Mouse (Mus musculus) brain, embryonic 14.5 days (tissue): Measurements from ENCODE around the gene Samd4. TPM values are rescaled to one million over a fixed set of nuclear protein-coding genes. Genes with fewer than 3 reads are reported as not detected.

Experiments used
- DNase-seq: peaks from one replicate; pipeline ENCODE4 v3.0.0-alpha.2; 2011; ENCODE audit warnings: low read depth
- CTCF ChIP-seq: fragments of 200-500 bp; IDR thresholded peaks from 2 replicates; pipeline ENCODE4 v1.5.1; 2012; ENCODE audit warnings: inconsistent platforms, mild to moderate bottlenecking, moderate library complexity, borderline replicate concordance; ENCODE audit not compliant: insufficient read depth, insufficient read length; ENCODE audit errors: extremely low read depth
- POLR2A ChIP-seq: fragments of 200-500 bp; IDR thresholded peaks from 2 replicates; pipeline ENCODE4 v1.6.1; 2012; ENCODE audit warnings: mild to moderate bottlenecking, inconsistent platforms, borderline replicate concordance; ENCODE audit not compliant: poor library complexity, insufficient read depth, insufficient read length, severe bottlenecking; ENCODE audit errors: extremely low read depth
- polyA plus RNA-seq: library from polyadenylated mRNA; depleted of rRNA; stranded (reverse); fragments of >200 nt; gene quantifications from 2 replicates; pipeline ENCODE4 v1.2.3, GENCODE M21; 2012

Gene Samd4
- polyA plus RNA-seq, 1 experiment: 7.8 TPM

DNA sequence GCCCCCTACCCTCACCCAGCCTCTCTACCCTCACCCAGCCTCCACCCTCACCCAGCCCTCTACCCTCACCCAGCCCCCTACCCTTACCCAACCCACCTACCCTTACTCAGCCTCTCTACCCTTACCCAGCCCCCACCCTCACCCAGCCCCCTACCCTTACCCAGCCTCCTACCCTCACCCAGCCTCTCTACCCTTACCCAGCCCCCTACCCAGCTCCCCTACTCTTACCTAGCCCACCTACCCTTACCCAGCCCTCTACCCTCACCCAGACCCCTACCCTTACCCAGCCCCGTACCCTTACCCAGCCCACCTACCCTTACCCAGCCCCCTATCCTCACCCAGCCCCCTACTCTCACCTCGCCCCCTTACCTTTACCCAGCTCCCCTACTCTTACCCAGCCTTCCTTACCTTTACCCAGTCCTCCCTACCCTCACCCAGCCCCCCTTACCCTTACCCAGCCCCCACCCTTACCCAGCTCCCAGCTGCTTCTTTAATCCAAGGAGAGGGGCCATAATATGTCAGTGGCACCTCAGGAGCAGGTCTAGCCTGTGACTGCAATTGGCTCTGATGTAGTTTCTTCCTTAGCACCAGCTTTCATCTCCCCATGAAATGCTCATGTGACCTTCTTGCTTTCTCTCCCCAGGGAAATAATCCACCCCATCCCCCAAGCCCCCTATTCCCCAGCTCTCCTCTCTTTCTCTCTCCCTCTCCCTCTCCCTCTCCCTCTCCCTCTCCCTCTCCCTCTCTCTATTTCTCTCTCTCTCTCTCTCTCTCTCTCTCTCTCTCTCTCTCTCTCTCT lies 81.6 kb downstream of the Samd4 start:
- no peak for DNase-seq
- TF ChIP-seq CTCF (no peak), POLR2A (no peak)

- no peak for DNase-seq
- TF ChIP-seq POLR2A (no peak), CTCF (no peak)
These were observed 83.6 kb downstream of the Samd4 start for GRCm38 (mm10) chr14:46966206-46966605.

DNA sequence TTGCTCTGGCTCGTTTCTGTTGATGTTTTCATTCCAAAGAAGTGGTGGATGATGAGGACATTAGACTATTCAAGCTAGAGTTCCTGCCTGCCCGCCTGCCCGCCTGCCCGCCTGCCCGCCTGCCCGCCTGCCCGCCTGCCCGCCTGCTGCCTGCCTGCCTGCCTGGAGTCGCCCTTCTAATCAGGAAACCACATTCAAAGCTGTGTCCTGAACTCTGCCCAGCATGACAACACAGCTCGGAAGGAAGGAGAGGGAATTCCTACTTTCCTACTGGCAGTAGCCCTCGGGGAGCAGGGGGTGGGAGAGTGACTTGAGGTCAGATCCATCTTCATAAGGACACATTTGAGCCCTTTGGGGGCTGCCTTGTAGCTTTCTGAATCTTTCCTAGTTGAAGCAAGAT lies 85.4 kb downstream of the Samd4 start:
- TF ChIP-seq CTCF: no peak
- no peak for DNase-seq

DNA sequence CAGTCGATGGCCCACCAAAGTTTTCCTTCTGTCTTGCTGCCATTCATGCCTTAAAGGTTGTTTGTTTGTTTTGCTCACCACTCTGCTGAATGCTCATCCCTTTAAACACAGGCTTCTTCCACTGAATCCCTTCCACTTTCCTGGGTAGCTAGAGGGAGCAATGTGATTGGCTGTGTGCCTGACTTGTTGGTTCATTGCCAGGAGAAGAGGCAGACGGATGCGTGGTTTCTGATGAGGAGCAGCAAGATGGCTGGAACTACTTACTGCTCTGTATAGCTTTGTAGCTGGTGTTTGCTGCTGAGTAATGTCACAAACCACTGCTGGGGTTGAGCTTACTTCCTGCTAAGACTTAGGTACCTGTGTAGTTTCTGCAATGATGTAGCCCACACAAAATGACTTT lies 88.0 kb downstream of the Samd4 start:
- peak; percentile 78 for DNase-seq
- TF ChIP-seq POLR2A: no peak
- TF ChIP-seq CTCF: no peak

DNA sequence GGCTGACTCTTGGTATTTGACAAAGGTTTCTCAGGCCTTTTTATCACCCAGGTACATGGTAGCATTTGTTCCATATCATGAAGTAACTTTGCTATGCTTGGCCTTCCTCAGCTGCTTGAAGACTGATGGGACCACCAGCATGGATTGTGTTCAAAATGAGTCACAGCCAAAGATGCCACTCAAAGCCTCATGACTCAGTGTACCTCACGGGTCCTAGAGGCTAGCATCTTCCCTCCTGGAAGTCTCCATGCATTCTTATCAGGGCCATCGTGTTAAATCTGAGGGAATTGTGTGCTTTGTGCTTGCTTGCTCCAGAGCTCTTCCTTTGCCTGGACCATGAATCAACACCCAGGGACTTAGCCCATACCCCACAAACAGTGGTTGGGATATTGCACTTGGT lies 89.1 kb downstream of the Samd4 start:
- no peak for DNase-seq
- TF ChIP-seq POLR2A (no peak), CTCF (no peak)

DNA sequence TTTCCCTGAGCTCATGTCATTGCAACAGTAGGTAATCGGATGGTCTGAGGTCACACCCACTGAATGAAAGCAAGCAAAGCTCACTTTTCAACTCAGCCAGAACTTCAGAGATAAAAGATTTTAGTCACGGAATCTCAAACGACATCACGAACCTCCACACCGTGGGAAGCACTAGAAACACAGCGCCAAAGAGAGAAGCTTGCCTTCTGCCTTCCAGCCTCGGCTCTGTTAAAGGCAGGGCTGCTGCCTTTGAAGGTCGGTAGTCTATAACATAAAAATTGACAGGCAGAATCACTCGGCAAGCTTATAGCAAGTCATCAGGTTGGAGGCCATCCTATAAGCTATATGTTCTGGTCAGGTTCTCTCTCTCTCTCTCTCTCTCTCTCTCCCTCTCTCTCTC lies 92.2 kb downstream of the Samd4 start:
- no peak for TF ChIP-seq POLR2A
- DNase-seq: peak; percentile 46

- no peak for DNase-seq
- no peak for TF ChIP-seq POLR2A
- no peak for TF ChIP-seq CTCF
These were observed 93.3 kb downstream of the Samd4 start for GRCm38 (mm10) chr14:46975969-46976368.

- DNase-seq: no peak
- TF ChIP-seq POLR2A (no peak), CTCF (no peak)
These were observed 94.1 kb downstream of the Samd4 start for GRCm38 (mm10) chr14:46976712-46977111.

- no peak for DNase-seq
- TF ChIP-seq POLR2A (no peak), CTCF (no peak)
These were observed 95.0 kb downstream of the Samd4 start for GRCm38 (mm10) chr14:46977660-46978059.

DNA sequence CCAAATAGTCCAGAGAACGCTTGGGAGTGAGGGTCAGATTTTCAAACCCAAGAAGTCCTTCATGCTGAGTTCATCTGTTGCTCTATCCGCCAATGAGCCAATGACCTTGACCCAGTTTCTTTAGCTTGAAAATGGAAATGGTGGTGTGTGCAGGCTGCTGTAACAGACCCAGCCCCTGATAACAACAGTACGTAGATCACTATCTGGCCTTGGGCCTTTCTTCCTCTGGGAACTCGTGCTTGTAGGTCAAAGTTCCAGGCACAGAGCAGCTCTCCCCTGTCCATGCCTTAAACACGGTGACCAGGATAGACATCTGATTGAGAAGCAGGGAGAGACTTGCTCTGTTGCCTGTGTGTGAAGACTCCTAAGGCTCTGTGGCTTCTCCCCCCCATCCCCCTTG lies 96.5 kb downstream of the Samd4 start:
- TF ChIP-seq CTCF (no peak), POLR2A (no peak)
- no peak for DNase-seq

DNA sequence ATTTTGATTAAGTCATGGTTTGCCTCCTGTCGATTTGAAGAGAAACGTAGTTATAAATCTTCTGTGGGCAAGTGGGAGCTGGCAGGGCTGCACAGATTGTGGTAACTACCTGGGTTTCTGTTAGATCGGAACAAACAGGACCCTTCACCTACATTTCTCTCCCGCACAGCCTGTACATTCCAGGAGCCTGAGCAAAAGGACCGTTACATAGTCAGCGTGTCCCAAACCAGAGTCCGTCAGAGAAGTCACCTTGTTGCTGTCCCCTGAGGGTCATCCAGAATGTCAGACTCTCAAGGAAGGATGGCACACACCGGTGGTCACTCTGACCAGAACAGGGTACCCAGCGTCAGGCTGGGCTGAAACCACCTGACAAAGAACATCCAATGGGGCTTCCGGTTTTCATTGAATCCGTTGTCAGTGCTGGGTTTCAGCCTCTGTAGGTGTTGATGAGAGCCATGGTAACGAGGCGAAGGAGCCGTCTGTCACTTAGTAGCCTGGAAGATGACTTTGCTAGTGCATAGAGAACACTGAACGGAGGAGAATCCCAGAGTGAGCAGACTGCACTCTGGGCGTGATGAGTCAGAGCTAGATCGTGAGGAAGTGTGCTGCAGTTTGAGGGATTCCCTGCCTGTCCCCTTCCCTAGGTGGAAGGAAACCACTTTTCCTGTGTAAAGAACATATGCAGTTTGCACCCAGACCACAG lies 98.2 kb downstream of the Samd4 start:
- peak; percentile 53 for DNase-seq
- no peak for TF ChIP-seq CTCF
- TF ChIP-seq POLR2A: no peak

DNA sequence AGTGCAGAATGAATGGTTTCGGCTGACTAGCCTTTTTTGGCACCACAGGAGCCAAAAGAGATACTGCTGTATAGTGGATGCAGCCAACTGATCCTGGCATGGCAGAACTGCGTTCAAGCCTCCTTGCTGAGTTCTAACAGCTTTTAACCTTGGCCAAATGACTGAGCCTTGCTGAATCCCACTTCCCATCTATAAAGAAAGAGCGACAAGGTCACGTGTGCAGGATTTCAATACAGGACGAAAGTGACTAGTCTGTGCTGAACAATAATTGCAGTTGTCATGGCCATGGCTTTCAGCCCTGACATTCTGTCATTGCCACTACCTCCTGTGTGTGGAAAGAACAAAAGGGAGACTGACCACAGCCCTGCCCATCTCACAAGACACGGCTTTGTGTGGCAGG lies 99.5 kb downstream of the Samd4 start:
- TF ChIP-seq POLR2A: no peak
- no peak for TF ChIP-seq CTCF
- peak; percentile 67 for DNase-seq

DNA sequence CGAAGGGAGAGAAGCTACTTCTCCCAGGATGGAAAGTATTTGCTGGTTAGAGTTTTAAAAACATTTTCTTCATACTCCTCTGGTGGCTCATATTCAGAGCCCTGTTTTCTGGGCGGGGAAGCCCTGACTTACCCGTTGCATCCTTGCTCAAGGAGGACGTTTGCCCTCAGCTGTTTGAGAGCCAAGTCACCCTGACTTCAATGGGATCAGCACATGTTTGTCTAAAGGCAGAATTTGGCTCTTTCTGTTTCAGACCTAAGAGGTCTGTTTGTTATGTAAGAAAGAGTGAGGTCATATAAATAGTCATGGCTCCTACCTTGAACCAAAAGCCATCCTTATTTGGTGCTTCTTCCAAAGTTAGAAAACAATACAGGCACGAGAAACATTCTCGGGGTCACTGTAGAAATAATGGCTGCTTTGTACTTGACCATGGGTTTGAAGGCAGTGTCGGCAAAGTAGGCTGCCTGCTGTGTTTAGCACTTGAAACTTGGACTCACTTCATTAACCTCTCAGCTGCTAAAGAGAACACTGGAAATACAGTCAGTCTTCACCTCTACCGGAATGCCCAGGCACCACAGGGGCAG lies 102.0 kb downstream of the Samd4 start:
- TF ChIP-seq POLR2A (no peak), CTCF (no peak)
- DNase-seq: peak; percentile 38
